ENCODE assay signal across 9 mouse cellular contexts in the genomic region with DNA sequence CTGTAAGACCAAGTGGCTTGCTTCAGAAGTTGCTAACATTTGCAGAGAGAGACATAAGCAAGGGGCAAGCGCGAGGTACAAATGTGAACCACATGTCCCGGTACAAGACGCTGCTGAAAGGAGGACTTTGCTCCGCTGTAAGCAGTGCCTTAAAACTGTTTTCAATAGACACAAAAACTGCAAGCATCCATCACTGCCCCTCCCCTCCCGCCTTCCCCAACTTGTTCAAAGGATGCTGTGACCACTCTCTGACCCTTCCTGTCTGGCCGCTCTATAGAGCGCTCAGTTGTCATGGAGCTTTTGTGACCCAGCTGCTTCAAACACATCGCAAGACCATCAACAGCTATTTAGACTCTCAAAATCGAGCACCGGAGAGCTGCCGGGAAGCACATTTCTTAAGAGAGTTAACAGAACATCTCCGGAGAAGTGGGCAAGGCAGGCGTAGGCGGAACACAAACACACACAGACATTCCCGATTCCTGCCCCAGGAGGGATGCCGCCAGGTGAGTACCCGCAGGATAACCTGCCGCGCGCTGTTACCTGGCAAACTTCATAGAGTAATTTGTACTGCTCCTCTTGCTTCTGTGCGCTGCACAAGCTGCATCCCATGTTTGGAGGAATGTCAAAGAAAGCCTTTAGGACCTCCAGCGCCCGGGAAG.
DNase-seq lines count a peak whose midpoint lies in the region; ATAC-seq and TF ChIP-seq lines count a peak whose summit lies in the region.
"Had no signal": no experiment of that assay in that cellular context is flagged by ENCODE, and none has a peak within 500 bp of the region (broad histone marks: within the 10 kb centered on the region; RNA-seq: fewer than 3 reads in every experiment).

No protein-coding gene starts in this region.

- TF ChIP-seq CTCF in kidney, adult 2 months (conservative IDR thresholded peaks at IDR 0.05; ENCODE audit: insufficient read depth, insufficient read length, low read depth, low read length), result no peak

- no peaks in the 10 kb centered on the region for H3K9me3 ChIP-seq in embryonic facial prominence, embryonic 15.5 days (replicated peaks)
- no peaks in the 10 kb centered on the region for H3K9me3 ChIP-seq in midbrain, embryonic 12.5 days

- TF ChIP-seq POLR2A in kidney, adult 2 months (IDR thresholded peaks at IDR 0.05; ENCODE audit: low read depth, low read length), result no peak

- H3K4me1 ChIP-seq in kidney, adult 2 months (ENCODE audit: control insufficient read depth, insufficient read depth, low read length), result no peaks in the 10 kb centered on the region; the same call in 1 of the 2 replicates
- H3K4me1 ChIP-seq in embryonic facial prominence, embryonic 15.5 days, result peaks cover 17% of the 10 kb centered on the region
- H3K4me1 ChIP-seq in midbrain, embryonic 12.5 days, result peaks cover 34% of the 10 kb centered on the region

- no peaks in the 10 kb centered on the region for H3K36me3 ChIP-seq in kidney, adult 2 months (ENCODE audit: control insufficient read depth, insufficient read depth, low read length)
- H3K36me3 ChIP-seq in embryonic facial prominence, embryonic 15.5 days, result no peaks in the 10 kb centered on the region
- H3K36me3 ChIP-seq in midbrain, embryonic 12.5 days, result no peaks in the 10 kb centered on the region

- DNase-seq in kidney, adult 2 months, result peak; percentile 7
- no peak for DNase-seq in kidney, adult 8-10 months
- DNase-seq in kidney, adult 9 months, result peak; percentile 12
- DNase-seq in adrenal gland, adult (ENCODE audit: inconsistent age in 2 of 2, low spot score in 1 of 2), result no peak
- DNase-seq in adrenal gland, postnatal 10 days, result no peak

- ATAC-seq in embryonic facial prominence, embryonic 15.5 days (ENCODE audit: insufficient number of reproducible peaks, low FRiP score, low TSS enrichment, low read depth), result no peak
- ATAC-seq in midbrain, embryonic 12.5 days (ENCODE audit: low FRiP score, low read depth), result peak; percentile 79
- no peak for ATAC-seq in activated CD4-positive, CD25-positive, alpha-beta regulatory T cell, adult 4 months
- ATAC-seq: Patski had no signal

- no peak overlapping the region for H3K4me3 ChIP-seq in kidney, adult 2 months (ENCODE audit: insufficient read depth, low read depth, low read length)
- peak overlapping the region; percentile 33 for H3K4me3 ChIP-seq in embryonic facial prominence, embryonic 15.5 days (replicated peaks)
- H3K4me3 ChIP-seq in midbrain, embryonic 12.5 days, result peak overlapping the region; percentile 43

- H3K27ac ChIP-seq in kidney, adult 2 months (ENCODE audit: insufficient read depth, low read depth, low read length), result no peak overlapping the region
- H3K27ac ChIP-seq in embryonic facial prominence, embryonic 15.5 days (replicated peaks), result peak overlapping the region; percentile 51
- H3K27ac ChIP-seq in midbrain, embryonic 12.5 days (replicated peaks), result peak overlapping the region; percentile 67

- no peaks in the 10 kb centered on the region for H3K27me3 ChIP-seq in kidney, adult 2 months (replicated peaks; ENCODE audit: control insufficient read depth, insufficient read depth, low read length)
- H3K27me3 ChIP-seq in embryonic facial prominence, embryonic 15.5 days, result no peaks in the 10 kb centered on the region
- H3K27me3 ChIP-seq in midbrain, embryonic 12.5 days, result peaks cover 16% of the 10 kb centered on the region; the same call in 1 of the 2 replicates

- peak overlapping the region; percentile 50 for H3K4me2 ChIP-seq in embryonic facial prominence, embryonic 15.5 days (replicated peaks)
- H3K4me2 ChIP-seq in midbrain, embryonic 12.5 days (replicated peaks), result peak overlapping the region; percentile 62

- WGBS in kidney, adult 2 months, result 10% methylated on average over 24 of the region's 24 CpGs
- 6% methylated on average over 24 of the region's 24 CpGs for WGBS in embryonic facial prominence, embryonic 15.5 days
- WGBS in midbrain, embryonic 12.5 days, result 4% methylated on average over 24 of the region's 24 CpGs

- H3K9ac ChIP-seq in embryonic facial prominence, embryonic 15.5 days, result peak overlapping the region; percentile 9; the same call in 1 of the 2 replicates
- peak overlapping the region; percentile 52 for H3K9ac ChIP-seq in midbrain, embryonic 12.5 days (replicated peaks)

Comparison
In these comparisons a context has a peak if more than half of its experiments do, and no peak if none do; other contexts are left out.
1. DNase-seq: peak in kidney, adult 2 months (single experiment) and kidney, adult 9 months (single experiment); none in kidney, adult 8-10 months (0 of 2), adrenal gland, adult (0 of 2) and adrenal gland, postnatal 10 days (single experiment).